Mouse (Mus musculus) lung, postnatal 0 days (tissue): ENCODE data around the gene Gatd1.

ENCODE experiments used
- CTCF ChIP-seq: IDR thresholded peaks from 2 replicates; pipeline ENCODE4 v1.5.1; 2016; ENCODE audit warnings: antibody characterized with exemption, mild to moderate bottlenecking
- EP300 ChIP-seq: IDR thresholded peaks from 2 replicates; pipeline ENCODE4 v1.6.1; 2016; ENCODE audit warnings: antibody characterized with exemption, mild to moderate bottlenecking, control low read depth

DNA sequence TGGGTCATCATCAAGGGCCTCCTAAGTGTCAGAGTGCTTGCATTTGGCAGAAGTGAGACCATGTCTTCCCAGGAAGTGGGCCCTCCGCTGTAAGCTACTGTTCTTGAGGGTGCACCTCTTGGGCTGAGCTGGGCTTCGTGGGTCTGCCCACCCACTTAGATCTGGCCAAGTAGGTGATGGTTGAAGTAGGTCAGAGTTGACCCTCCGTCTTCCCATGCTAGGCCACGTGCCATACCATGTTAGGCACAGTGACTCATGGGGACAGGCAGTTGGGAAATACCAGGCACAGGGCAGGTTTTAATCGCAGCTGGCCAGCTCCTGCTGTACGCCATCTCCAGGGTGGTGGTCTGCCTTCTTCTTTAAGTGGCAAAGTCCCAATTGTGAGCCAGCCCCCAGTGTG lies 42.8 kb upstream of the Gatd1 start:
- TF ChIP-seq CTCF (no peak), EP300 (no peak)
